Mouse (Mus musculus): Measurements from ENCODE around the gene Trip10. TPM values are rescaled to one million over a fixed set of nuclear protein-coding genes. Genes with fewer than 3 reads are reported as not detected.
A peak's percentile ranks its signal among the peaks of the same experiment; 100 is the strongest.

The Trip10 gene
- total and polyA plus RNA-seq, 3 experiments, result 69.0 to 128 (median 107) TPM

GRCm38 (mm10) chr17:57243650-57244370 lies 5.4 kb upstream of the Trip10 start:
- no peak for DNase-seq
- Histone ChIP-seq H3K4me3 (no peak overlapping the region), H3K27me3 (ENCODE audit: control insufficient read depth, insufficient read depth, low read length) (no peaks in the 10 kb centered on the region), H3K27ac (no peak overlapping the region), H3K9ac (ENCODE audit: low read depth, low read length) (no peak overlapping the region), H3K36me3 (ENCODE audit: control insufficient read depth, insufficient read depth, low read length) (no peaks in the 10 kb centered on the region), H3K79me2 (replicated peaks; ENCODE audit: control insufficient read depth, insufficient read depth, low read length) (no peaks in the 10 kb centered on the region), H3K4me1 (ENCODE audit: control insufficient read depth, insufficient read depth, low read length) (peaks cover 2% of the 10 kb centered on the region)
- intact Hi-C loops (cut with DNase I), result no loop called here
- 72% methylated on average over 10 of the region's 10 CpGs for WGBS
- no peak for TF ChIP-seq POLR2A (IDR thresholded peaks at IDR 0.05; ENCODE audit: insufficient read depth, low read depth, low read length)
- TF ChIP-seq EP300 (IDR thresholded peaks at IDR 0.05; ENCODE audit: insufficient read depth, low read depth, low read length), result no peak
- TF ChIP-seq CTCF (IDR thresholded peaks at IDR 0.05), result no peak

- Histone ChIP-seq H3K36me3 (ENCODE audit: control insufficient read depth, insufficient read depth, low read length) (no peaks in the 10 kb centered on the region), H3K27ac (no peak overlapping the region), H3K9ac (ENCODE audit: low read depth, low read length) (no peak overlapping the region), H3K79me2 (replicated peaks; ENCODE audit: control insufficient read depth, insufficient read depth, low read length) (no peaks in the 10 kb centered on the region), H3K27me3 (ENCODE audit: control insufficient read depth, insufficient read depth, low read length) (no peaks in the 10 kb centered on the region), H3K4me1 (ENCODE audit: control insufficient read depth, insufficient read depth, low read length) (peaks cover 4% of the 10 kb centered on the region), H3K4me3 (no peak overlapping the region)
- TF ChIP-seq CTCF (IDR thresholded peaks at IDR 0.05) (no peak), EP300 (IDR thresholded peaks at IDR 0.05; ENCODE audit: insufficient read depth, low read depth, low read length) (no peak), POLR2A (IDR thresholded peaks at IDR 0.05; ENCODE audit: insufficient read depth, low read depth, low read length) (no peak)
- no peak for DNase-seq
- intact Hi-C loops (cut with DNase I), result no loop called here
- 90% methylated on average over 10 of the region's 10 CpGs for WGBS
Observed at GRCm38 (mm10) chr17:57245311-57245929, 3.8 kb upstream of the Trip10 start.

- H3K27me3 ChIP-seq (ENCODE audit: control insufficient read depth, insufficient read depth, low read length), result no peaks in the 10 kb centered on the region
- H3K79me2 ChIP-seq (replicated peaks; ENCODE audit: control insufficient read depth, insufficient read depth, low read length), result no peaks in the 10 kb centered on the region
- H3K27ac ChIP-seq, result peak overlapping the region; percentile 92
- peak overlapping the region; percentile 88 for H3K4me3 ChIP-seq
- TF ChIP-seq CTCF (IDR thresholded peaks at IDR 0.05) (no peak), EP300 (IDR thresholded peaks at IDR 0.05; ENCODE audit: insufficient read depth, low read depth, low read length) (no peak), POLR2A (IDR thresholded peaks at IDR 0.05; ENCODE audit: insufficient read depth, low read depth, low read length) (no peak)
- WGBS, result 2% methylated on average over 18 of the region's 18 CpGs
- intact Hi-C loops (cut with DNase I), result loop anchor here (2.0 kb wide), 2 partner anchors 26 to 256 kb away; partner anchors contain the start of gene Clpp
- H3K4me1 ChIP-seq (ENCODE audit: control insufficient read depth, insufficient read depth, low read length), result peaks cover 4% of the 10 kb centered on the region
- H3K9ac ChIP-seq (ENCODE audit: low read depth, low read length), result peak overlapping the region; percentile 88
- H3K36me3 ChIP-seq (ENCODE audit: control insufficient read depth, insufficient read depth, low read length), result peaks cover 2% of the 10 kb centered on the region; the same call in 1 of the 2 replicates
- DNase-seq, result no peak
Observed at GRCm38 (mm10) chr17:57246663-57247392, 2.4 kb upstream of the Trip10 start.

GRCm38 (mm10) chr17:57247393-57248200 lies 1.7 kb upstream of the Trip10 start:
- Histone ChIP-seq H3K79me2 (replicated peaks; ENCODE audit: control insufficient read depth, insufficient read depth, low read length) (no peaks in the 10 kb centered on the region), H3K27ac (peak overlapping the region; percentile 96), H3K4me1 (ENCODE audit: control insufficient read depth, insufficient read depth, low read length) (peaks cover 4% of the 10 kb centered on the region), H3K9ac (ENCODE audit: low read depth, low read length) (peak overlapping the region; percentile 88), H3K36me3 (ENCODE audit: control insufficient read depth, insufficient read depth, low read length) (peaks cover 2% of the 10 kb centered on the region; the same call in 1 of the 2 replicates), H3K27me3 (ENCODE audit: control insufficient read depth, insufficient read depth, low read length) (no peaks in the 10 kb centered on the region), H3K4me3 (peak overlapping the region; percentile 88)
- intact Hi-C loops (cut with DNase I), result loop anchor here (2.0 kb wide), 2 partner anchors 27 to 257 kb away; partner anchors contain the start of gene Clpp
- DNase-seq, result peak; percentile 89 to 96
- under 1% methylated on average over 46 of the region's 46 CpGs for WGBS
- no peak for TF ChIP-seq CTCF (IDR thresholded peaks at IDR 0.05)
- peak; percentile 95 for TF ChIP-seq POLR2A (IDR thresholded peaks at IDR 0.05; ENCODE audit: insufficient read depth, low read depth, low read length)
- peak; percentile 44; the same call in 1 of the 2 replicates for TF ChIP-seq EP300 (IDR thresholded peaks at IDR 0.05; ENCODE audit: insufficient read depth, low read depth, low read length)

- Histone ChIP-seq H3K27me3 (ENCODE audit: control insufficient read depth, insufficient read depth, low read length) (no peaks in the 10 kb centered on the region), H3K27ac (peak within 1 kb of the TSS; percentile 96), H3K4me3 (peak within 1 kb of the TSS; percentile 88), H3K79me2 (replicated peaks; ENCODE audit: control insufficient read depth, insufficient read depth, low read length) (no peaks in the 10 kb centered on the region), H3K9ac (ENCODE audit: low read depth, low read length) (peak within 1 kb of the TSS; percentile 88), H3K4me1 (ENCODE audit: control insufficient read depth, insufficient read depth, low read length) (peaks cover 4% of the 10 kb centered on the region), H3K36me3 (ENCODE audit: control insufficient read depth, insufficient read depth, low read length) (peaks cover 2% of the 10 kb centered on the region; the same call in 1 of the 2 replicates)
- intact Hi-C loops (cut with DNase I), result no loop called here
- TF ChIP-seq EP300 (IDR thresholded peaks at IDR 0.05; ENCODE audit: insufficient read depth, low read depth, low read length) (no peak), POLR2A (IDR thresholded peaks at IDR 0.05; ENCODE audit: insufficient read depth, low read depth, low read length) (no peak; the same call in 1 of the 2 replicates), CTCF (IDR thresholded peaks at IDR 0.05) (peak; percentile 89)
- WGBS, result 0% methylated on average over 12 of the region's 12 CpGs
- peak; percentile 86 to 91 for DNase-seq
Observed at GRCm38 (mm10) chr17:57248201-57248699, 1.0 kb upstream of the Trip10 start, which contains the start of gene Gpr108. Gene Gpr108, minus strand, starts transcription at chr17:57248446.

Data from heart, adult 2 months (tissue).